Mouse (Mus musculus): ENCODE measurements at regions not wholly inside any gene's neighbourhood (a gene's known extent, or its start where the extent isn't known, plus 50 kb on each side); places are given as distances from the start of the nearest gene placed in this dataset.
A peak's percentile ranks its signal among the peaks of the same experiment; 100 is the strongest.

GRCm38 (mm10) chrX:11728481-11728880, 400.9 kb downstream of the H2al1j start:
- Histone ChIP-seq H3K4me1 (ENCODE audit: control insufficient read depth, insufficient read depth, low read length) (no peaks in the 10 kb centered on the region; the same call in 1 of the 2 replicates), H3K4me3 (replicated peaks; ENCODE audit: insufficient read depth, low read depth, low read length) (no peak overlapping the region), H3K27ac (ENCODE audit: insufficient read depth, low read length) (no peak overlapping the region), H3K27me3 (ENCODE audit: control insufficient read depth, insufficient read depth, low read length) (no peaks in the 10 kb centered on the region)
- no peak for TF ChIP-seq CTCF (IDR thresholded peaks at IDR 0.05; ENCODE audit: borderline replicate concordance, insufficient read depth, low read depth, low read length)
- TF ChIP-seq POLR2A (IDR thresholded peaks at IDR 0.05; ENCODE audit: borderline replicate concordance, insufficient read depth, low read length): no peak
- 43% methylated on average over 4 of the region's 4 CpGs for WGBS
- peak in 1 of 2 experiments; percentile 28 for DNase-seq

DNA sequence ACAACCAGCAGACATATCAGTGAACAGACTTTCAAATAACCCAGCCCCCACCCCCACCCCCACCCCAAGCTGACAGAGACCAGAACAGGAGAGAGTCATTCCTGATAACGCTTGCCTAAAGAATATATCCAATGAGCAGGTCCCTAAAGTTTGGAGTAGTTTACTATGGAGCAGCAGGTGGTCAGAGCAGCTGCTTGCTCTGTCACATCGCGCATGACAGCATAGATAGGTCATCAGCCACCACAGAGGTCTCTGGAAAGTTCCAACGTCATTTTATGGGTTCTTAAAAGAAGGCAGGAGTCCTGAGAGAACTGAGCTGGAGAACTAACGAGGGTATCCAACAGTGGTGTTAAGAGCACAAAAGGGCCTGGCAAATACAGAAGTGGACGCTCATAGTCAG, 402.4 kb downstream of the H2al1j start:
- Histone ChIP-seq H3K27ac (ENCODE audit: insufficient read depth, low read length) (no peak overlapping the region), H3K4me3 (replicated peaks; ENCODE audit: insufficient read depth, low read depth, low read length) (no peak overlapping the region), H3K27me3 (ENCODE audit: control insufficient read depth, insufficient read depth, low read length) (no peaks in the 10 kb centered on the region), H3K4me1 (ENCODE audit: control insufficient read depth, insufficient read depth, low read length) (no peaks in the 10 kb centered on the region; the same call in none of the 2 replicates)
- no peak for DNase-seq
- TF ChIP-seq CTCF (IDR thresholded peaks at IDR 0.05; ENCODE audit: borderline replicate concordance, insufficient read depth, low read depth, low read length): no peak
- no peak for TF ChIP-seq POLR2A (IDR thresholded peaks at IDR 0.05; ENCODE audit: borderline replicate concordance, insufficient read depth, low read length)
- 67% methylated on average over 6 of the region's 6 CpGs for WGBS

DNA sequence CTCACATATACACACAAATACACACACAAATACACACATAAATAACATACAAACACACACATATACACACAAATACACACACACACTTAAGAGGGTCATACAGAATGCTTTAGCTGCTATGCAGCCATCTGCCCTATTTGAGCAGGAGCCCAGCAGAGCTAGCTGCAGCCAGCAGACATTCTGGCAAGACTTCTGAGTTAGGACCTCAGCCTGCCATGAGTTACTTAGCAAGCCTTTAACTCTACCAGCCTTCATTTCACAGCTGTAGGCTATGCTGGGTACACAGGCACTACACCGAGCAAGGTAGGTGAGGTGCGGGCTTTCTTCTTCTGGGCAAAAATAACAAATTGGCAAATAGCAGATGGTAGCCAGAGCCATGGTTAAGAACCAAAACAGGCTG, 404.7 kb downstream of the H2al1j start:
- H3K27ac ChIP-seq (ENCODE audit: insufficient read depth, low read length): no peak overlapping the region
- 60% methylated on average over 2 of the region's 2 CpGs for WGBS
- no peaks in the 10 kb centered on the region; the same call in none of the 2 replicates for H3K4me1 ChIP-seq (ENCODE audit: control insufficient read depth, insufficient read depth, low read length)
- DNase-seq: peak in 1 of 2 experiments; percentile 23
- no peak for TF ChIP-seq POLR2A (IDR thresholded peaks at IDR 0.05; ENCODE audit: borderline replicate concordance, insufficient read depth, low read length)
- TF ChIP-seq CTCF (IDR thresholded peaks at IDR 0.05; ENCODE audit: borderline replicate concordance, insufficient read depth, low read depth, low read length): no peak
- H3K4me3 ChIP-seq (replicated peaks; ENCODE audit: insufficient read depth, low read depth, low read length): no peak overlapping the region
- no peaks in the 10 kb centered on the region for H3K27me3 ChIP-seq (ENCODE audit: control insufficient read depth, insufficient read depth, low read length)

DNA sequence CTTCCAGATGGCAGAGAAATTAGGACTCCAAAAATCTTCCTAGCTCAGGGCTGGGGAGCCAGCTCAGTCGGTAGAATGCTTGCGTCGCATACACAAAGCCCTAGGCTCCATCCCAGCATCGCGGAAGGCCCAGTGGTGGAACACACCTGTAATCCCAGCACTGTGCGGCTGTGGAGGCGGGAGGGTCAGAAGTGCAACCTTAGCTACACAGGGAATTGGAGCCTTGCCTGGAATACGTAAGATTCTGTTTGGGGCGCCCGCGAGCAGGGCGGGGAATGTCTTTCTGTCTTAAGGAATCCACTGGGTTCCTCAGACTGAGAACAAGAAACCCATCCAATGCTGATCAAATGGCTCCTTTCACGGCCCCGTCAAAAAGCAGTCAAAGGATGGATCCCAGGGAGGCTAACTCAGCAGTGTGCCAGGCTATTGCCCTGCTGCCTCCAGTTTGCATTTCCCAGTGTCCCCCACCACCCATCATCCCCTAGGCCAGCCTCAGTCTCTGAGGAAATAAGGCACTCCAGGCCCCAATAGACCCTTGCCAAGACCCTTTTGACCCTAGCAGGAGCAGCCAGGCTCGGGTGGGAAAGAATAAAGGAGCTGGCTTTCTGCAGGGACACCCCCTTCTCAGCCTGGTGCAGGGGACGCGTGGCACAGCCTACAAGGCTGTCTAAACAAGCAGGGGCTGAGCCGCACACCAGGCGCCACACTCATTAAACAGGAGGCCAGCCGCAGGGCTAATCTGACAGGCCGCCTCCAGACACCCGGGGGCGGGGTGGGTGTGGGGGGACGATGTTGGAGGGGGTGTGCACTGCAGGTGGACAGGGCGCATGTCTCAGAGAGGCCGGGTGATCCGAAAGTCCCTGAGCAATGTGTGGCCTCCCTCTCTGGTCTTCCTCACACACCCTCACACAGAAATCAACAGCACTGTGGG, 407.1 kb downstream of the H2al1j start:
- WGBS: 72% methylated on average over 27 of the region's 27 CpGs
- Histone ChIP-seq H3K4me3 (replicated peaks; ENCODE audit: insufficient read depth, low read depth, low read length) (no peak overlapping the region), H3K27me3 (ENCODE audit: control insufficient read depth, insufficient read depth, low read length) (no peaks in the 10 kb centered on the region), H3K4me1 (ENCODE audit: control insufficient read depth, insufficient read depth, low read length) (no peaks in the 10 kb centered on the region; the same call in 1 of the 2 replicates), H3K27ac (ENCODE audit: insufficient read depth, low read length) (no peak overlapping the region)
- TF ChIP-seq POLR2A (IDR thresholded peaks at IDR 0.05; ENCODE audit: borderline replicate concordance, insufficient read depth, low read length) (no peak), CTCF (IDR thresholded peaks at IDR 0.05; ENCODE audit: borderline replicate concordance, insufficient read depth, low read depth, low read length) (no peak)
- no peak for DNase-seq

GRCm38 (mm10) chrX:11735516-11736170, 408.0 kb downstream of the H2al1j start:
- DNase-seq: peak; percentile 80 to 83

GRCm38 (mm10) chrX:11736481-11736880, 408.9 kb downstream of the H2al1j start:
- no peaks in the 10 kb centered on the region for H3K27me3 ChIP-seq (ENCODE audit: control insufficient read depth, insufficient read depth, low read length)
- H3K4me1 ChIP-seq (ENCODE audit: control insufficient read depth, insufficient read depth, low read length): no peaks in the 10 kb centered on the region; the same call in 1 of the 2 replicates
- no peak for DNase-seq
- 78% methylated on average over 3 of the region's 3 CpGs for WGBS
- H3K4me3 ChIP-seq (replicated peaks; ENCODE audit: insufficient read depth, low read depth, low read length): no peak overlapping the region
- no peak overlapping the region for H3K27ac ChIP-seq (ENCODE audit: insufficient read depth, low read length)
- TF ChIP-seq POLR2A (IDR thresholded peaks at IDR 0.05; ENCODE audit: borderline replicate concordance, insufficient read depth, low read length): no peak
- no peak for TF ChIP-seq CTCF (IDR thresholded peaks at IDR 0.05; ENCODE audit: borderline replicate concordance, insufficient read depth, low read depth, low read length)

More at GRCm38 (mm10) chrX:11735516-11736170, 408.0 kb downstream of the H2al1j start:
- WGBS: 24% methylated on average over 17 of the region's 17 CpGs
- Histone ChIP-seq H3K27me3 (ENCODE audit: control insufficient read depth, insufficient read depth, low read length) (no peaks in the 10 kb centered on the region), H3K4me1 (ENCODE audit: control insufficient read depth, insufficient read depth, low read length) (no peaks in the 10 kb centered on the region; the same call in 1 of the 2 replicates), H3K27ac (ENCODE audit: insufficient read depth, low read length) (no peak overlapping the region), H3K4me3 (replicated peaks; ENCODE audit: insufficient read depth, low read depth, low read length) (no peak overlapping the region)
- TF ChIP-seq CTCF (IDR thresholded peaks at IDR 0.05; ENCODE audit: borderline replicate concordance, insufficient read depth, low read depth, low read length): no peak
- no peak for TF ChIP-seq POLR2A (IDR thresholded peaks at IDR 0.05; ENCODE audit: borderline replicate concordance, insufficient read depth, low read length)

GRCm38 (mm10) chrX:11739565-11739964, 411.9 kb downstream of the H2al1j start:
- DNase-seq: no peak
- H3K27me3 ChIP-seq (ENCODE audit: control insufficient read depth, insufficient read depth, low read length): no peaks in the 10 kb centered on the region
- 71% methylated on average over 7 of the region's 7 CpGs for WGBS
- TF ChIP-seq POLR2A (IDR thresholded peaks at IDR 0.05; ENCODE audit: borderline replicate concordance, insufficient read depth, low read length) (no peak), CTCF (IDR thresholded peaks at IDR 0.05; ENCODE audit: borderline replicate concordance, insufficient read depth, low read depth, low read length) (no peak)
- no peak overlapping the region for H3K4me3 ChIP-seq (replicated peaks; ENCODE audit: insufficient read depth, low read depth, low read length)
- H3K27ac ChIP-seq (ENCODE audit: insufficient read depth, low read length): no peak overlapping the region
- H3K4me1 ChIP-seq (ENCODE audit: control insufficient read depth, insufficient read depth, low read length): no peaks in the 10 kb centered on the region; the same call in 1 of the 2 replicates
